Comparison of ENCODE assay signal across 8 mouse cellular contexts in the genomic region with DNA sequence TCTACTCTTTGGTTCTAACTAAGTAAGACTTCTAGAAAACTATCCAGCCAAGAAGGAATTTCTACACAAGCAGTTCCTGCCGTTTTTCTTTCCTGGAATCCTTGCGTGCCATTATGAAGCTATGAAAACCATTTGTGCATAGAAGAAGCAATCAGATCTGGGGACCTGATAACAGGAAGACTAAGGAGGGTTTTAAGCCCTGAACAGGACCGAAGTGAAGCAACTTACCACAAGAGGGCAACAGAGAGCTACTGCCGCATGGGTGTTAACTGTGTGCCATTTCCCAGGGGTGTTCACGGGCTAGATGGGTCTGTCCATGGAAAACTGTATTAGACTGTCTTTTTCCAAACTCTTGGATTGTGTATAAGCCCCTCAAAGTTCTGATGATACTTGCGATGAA. TPM values are rescaled to one million over a fixed set of nuclear protein-coding genes. Genes with fewer than 3 reads are reported as not detected.
DNase-seq lines count a peak whose midpoint lies in the region; ATAC-seq and TF ChIP-seq lines count a peak whose summit lies in the region.

No protein-coding gene starts in this region.

- H3K9ac ChIP-seq in forebrain, postnatal 0 days = no peak overlapping the region
- no peak overlapping the region for H3K9ac ChIP-seq in hindbrain, postnatal 0 days (replicated peaks; ENCODE audit: low read length)

- no peak overlapping the region for H3K4me2 ChIP-seq in forebrain, postnatal 0 days (ENCODE audit: low read depth)
- H3K4me2 ChIP-seq in hindbrain, postnatal 0 days (ENCODE audit: low read depth, low read length) = no peak overlapping the region

- 15% methylated on average over 6 of the region's 6 CpGs for WGBS in forebrain, postnatal 0 days
- WGBS in hindbrain, postnatal 0 days = 20% methylated on average over 6 of the region's 6 CpGs

- peak; percentile 89 for TF ChIP-seq CTCF in forebrain, postnatal 0 days (IDR thresholded peaks at IDR 0.05; ENCODE audit: low read depth)
- TF ChIP-seq CTCF in hindbrain, postnatal 0 days (IDR thresholded peaks at IDR 0.05; ENCODE audit: low read depth) = peak; percentile 95

- no peaks in the 10 kb centered on the region for H3K36me3 ChIP-seq in forebrain, postnatal 0 days (ENCODE audit: insufficient read depth)
- H3K36me3 ChIP-seq in hindbrain, postnatal 0 days (ENCODE audit: insufficient read depth, low read length) = no peaks in the 10 kb centered on the region

- no peaks in the 10 kb centered on the region for H3K4me1 ChIP-seq in forebrain, postnatal 0 days (ENCODE audit: insufficient read depth)
- H3K4me1 ChIP-seq in hindbrain, postnatal 0 days (ENCODE audit: insufficient read depth, low read length) = peaks cover 11% of the 10 kb centered on the region; the same call in 1 of the 2 replicates

- no peak overlapping the region for H3K4me3 ChIP-seq in forebrain, postnatal 0 days (ENCODE audit: low read depth, low read length)
- no peak overlapping the region for H3K4me3 ChIP-seq in hindbrain, postnatal 0 days (ENCODE audit: low read length)

- DNase-seq in T-cell, adult 2 months (ENCODE audit: low spot score) = peak; percentile 28
- DNase-seq in cerebellum, adult 18-20 months = peak; percentile 74 to 75
- DNase-seq in forebrain, postnatal 0 days = peak; percentile 80
- DNase-seq in hindbrain, postnatal 0 days (ENCODE audit: low spot score) = peak; percentile 88
- peak; percentile 73 for DNase-seq in layer of hippocampus, postnatal 36 days
- DNase-seq in lung, postnatal 25 days (ENCODE audit: low spot score) = peak; percentile 79
- DNase-seq in retina, postnatal 1 day = peak; percentile 86

- no peaks in the 10 kb centered on the region for H3K27me3 ChIP-seq in forebrain, postnatal 0 days (ENCODE audit: insufficient read depth, low read length)
- no peaks in the 10 kb centered on the region for H3K27me3 ChIP-seq in hindbrain, postnatal 0 days (ENCODE audit: insufficient read depth, low read length)

- H3K27ac ChIP-seq in forebrain, postnatal 0 days (ENCODE audit: low read depth, low read length) = no peak overlapping the region
- H3K27ac ChIP-seq in hindbrain, postnatal 0 days = no peak overlapping the region

- no peaks in the 10 kb centered on the region for H3K9me3 ChIP-seq in forebrain, postnatal 0 days (ENCODE audit: low read length)
- no peaks in the 10 kb centered on the region for H3K9me3 ChIP-seq in hindbrain, postnatal 0 days (ENCODE audit: low read length)

- peak; percentile 85 for ATAC-seq in forebrain, postnatal 0 days
- ATAC-seq in hindbrain, postnatal 0 days = peak; percentile 70
- ATAC-seq in erythroblast, adult 5-6 weeks (replicated peaks; ENCODE audit: low FRiP score, poor library complexity, severe bottlenecking) = no peak; the same call in 1 of the 2 replicates

RNA-seq across cellular contexts. Expression of gene Ccna1, which starts 24.8 kb away (rescaled TPM):
- total RNA-seq in forebrain, postnatal 0 days (2014; rRNA removed) = 2.2 and 3.1 TPM in 2 replicates
- 4.3 and 5.6 TPM in 2 replicates for polyA plus RNA-seq in forebrain, postnatal 0 days (2015; fragmentation: Nextera tagmentation; extraction: Ambion mirVana)
- total RNA-seq in hindbrain, postnatal 0 days (2014; rRNA removed) = 0.68 and 1.3 TPM in 2 replicates
- 2.0 and 4.2 TPM in 2 replicates for polyA plus RNA-seq in hindbrain, postnatal 0 days (2015; fragmentation: Nextera tagmentation; extraction: Ambion mirVana)
- 1 to 10 TPM; 2.6 to 3.4 TPM for total RNA-seq in layer of hippocampus, postnatal 36 days (2021)
- not detected in 2 replicates for total RNA-seq in erythroblast, adult 5-6 weeks (2015; ENCODE audit: low replicate concordance)
- total RNA-seq in erythroblast, adult 5-6 weeks (2017; ENCODE audit: low replicate concordance) = not detected in 2 replicates

RNA-seq across cellular contexts. Expression of gene Spg20, which starts 31.9 kb away (rescaled TPM):
- total RNA-seq in forebrain, postnatal 0 days (2014; rRNA removed) = 14.1 and 14.7 TPM in 2 replicates
- polyA plus RNA-seq in forebrain, postnatal 0 days (2015; fragmentation: Nextera tagmentation; extraction: Ambion mirVana) = 6.5 and 9.2 TPM in 2 replicates
- 14.8 and 18.4 TPM in 2 replicates for total RNA-seq in hindbrain, postnatal 0 days (2014; rRNA removed)
- polyA plus RNA-seq in hindbrain, postnatal 0 days (2015; fragmentation: Nextera tagmentation; extraction: Ambion mirVana) = 10.0 and 10.9 TPM in 2 replicates
- 10 to 100 TPM; 39.2 to 40.3 TPM for total RNA-seq in layer of hippocampus, postnatal 36 days (2021)
- 3.1 and 3.7 TPM in 2 replicates for total RNA-seq in erythroblast, adult 5-6 weeks (2015; ENCODE audit: low replicate concordance)
- 2.2 and 6.2 TPM in 2 replicates for total RNA-seq in erythroblast, adult 5-6 weeks (2017; ENCODE audit: low replicate concordance)

RNA-seq across cellular contexts. Expression of gene Ccdc169, which starts 57.1 kb away (rescaled TPM):
- total RNA-seq in forebrain, postnatal 0 days (2014; rRNA removed) = 0.08 TPM in 1 of 2 replicates, not detected in the other
- 0.06 TPM in 1 of 2 replicates, not detected in the other for polyA plus RNA-seq in forebrain, postnatal 0 days (2015; fragmentation: Nextera tagmentation; extraction: Ambion mirVana)
- total RNA-seq in hindbrain, postnatal 0 days (2014; rRNA removed) = 0.54 TPM in 1 of 2 replicates, not detected in the other
- polyA plus RNA-seq in hindbrain, postnatal 0 days (2015; fragmentation: Nextera tagmentation; extraction: Ambion mirVana) = 0.06 TPM in 1 of 2 replicates, not detected in the other
- under 1 TPM; 0.22 to 0.56 TPM for total RNA-seq in layer of hippocampus, postnatal 36 days (2021)
- not detected in 2 replicates for total RNA-seq in erythroblast, adult 5-6 weeks (2015; ENCODE audit: low replicate concordance)
- total RNA-seq in erythroblast, adult 5-6 weeks (2017; ENCODE audit: low replicate concordance) = not detected in 2 replicates

Comparison
In these comparisons a context has a peak if more than half of its experiments do, and no peak if none do; other contexts are left out.
1. DNase-seq: peak in every context shown above with its lines; median percentile 88 in hindbrain, postnatal 0 days; 86 in retina, postnatal 1 day; 80 in forebrain, postnatal 0 days; 79 in lung, postnatal 25 days; 74 in cerebellum, adult 18-20 months; 73 in layer of hippocampus, postnatal 36 days; 28 in T-cell, adult 2 months.